Mouse (Mus musculus): ENCODE data around the gene Clmp.

DNA sequence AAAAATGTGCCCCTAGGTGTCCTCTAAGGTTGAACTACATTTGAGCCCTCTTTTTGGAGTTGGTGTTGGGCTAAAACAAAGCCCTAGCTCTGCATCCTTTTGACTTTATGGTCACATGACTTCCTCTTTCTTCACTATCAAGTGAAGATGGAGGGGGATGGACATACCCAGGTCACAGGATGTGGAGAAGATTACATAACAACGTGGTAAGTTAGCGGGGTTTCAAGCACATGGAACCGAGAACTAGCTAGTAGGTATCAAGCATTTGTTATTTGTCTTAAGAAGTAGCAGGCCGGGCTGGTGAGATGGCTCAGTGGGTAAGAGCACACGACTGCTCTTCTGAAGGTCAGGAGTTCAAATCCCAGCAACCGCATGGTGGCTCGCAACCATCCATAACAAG is 128.3 kb downstream of the Clmp start:
- no peak for TF ChIP-seq CTCF (IDR thresholded peaks at IDR 0.05; ENCODE audit: control insufficient read depth, insufficient read depth, insufficient replicate concordance, low read depth, low read length)
- TF ChIP-seq POLR2A (IDR thresholded peaks at IDR 0.05; ENCODE audit: control insufficient read depth, low read depth, low read length), result no peak
